Mouse (Mus musculus): ENCODE measurements around the gene Gm15217. TPM values are rescaled to one million over a fixed set of nuclear protein-coding genes. Genes with fewer than 3 reads are reported as not detected.
A peak's percentile ranks its signal among the peaks of the same experiment; 100 is the strongest.

Gm15217 gene
- total RNA-seq, 2 experiments from 2014 or later = not detected

DNA sequence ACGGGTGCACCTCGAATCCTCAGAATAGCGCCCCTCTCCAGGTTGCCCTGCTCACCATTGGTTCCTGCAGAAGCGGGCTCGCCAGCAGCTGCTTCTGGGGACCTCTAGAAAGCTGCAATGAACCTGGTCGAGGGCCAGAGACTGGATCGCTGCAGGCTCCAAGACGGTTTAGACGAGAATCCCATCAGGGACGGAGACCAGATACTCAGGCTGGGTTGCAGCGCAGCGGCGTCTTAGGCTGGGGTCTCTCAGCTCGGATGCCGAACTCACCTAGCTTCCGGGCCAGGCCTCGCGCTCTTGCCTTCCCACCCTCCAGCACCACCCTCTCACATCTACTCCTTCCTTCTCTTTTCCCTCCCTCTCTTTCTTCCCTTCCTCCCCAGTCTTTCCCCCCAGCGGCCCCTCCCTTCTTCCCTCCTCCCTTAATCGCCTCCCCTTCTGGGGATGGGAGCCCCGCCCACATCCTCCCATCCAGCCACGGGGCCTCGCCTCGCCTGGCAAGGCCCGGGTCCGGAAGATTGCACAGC is 11.1 kb downstream of the Gm15217 start, which contains the start of gene Bmp4:
TSS of gene Bmp4 (minus strand) at position 421 of the 527 bp plus-strand sequence.
- intact Hi-C loops (cut with DNase I) = no loop called here
- peak; percentile 57 to 62 for DNase-seq

DNA sequence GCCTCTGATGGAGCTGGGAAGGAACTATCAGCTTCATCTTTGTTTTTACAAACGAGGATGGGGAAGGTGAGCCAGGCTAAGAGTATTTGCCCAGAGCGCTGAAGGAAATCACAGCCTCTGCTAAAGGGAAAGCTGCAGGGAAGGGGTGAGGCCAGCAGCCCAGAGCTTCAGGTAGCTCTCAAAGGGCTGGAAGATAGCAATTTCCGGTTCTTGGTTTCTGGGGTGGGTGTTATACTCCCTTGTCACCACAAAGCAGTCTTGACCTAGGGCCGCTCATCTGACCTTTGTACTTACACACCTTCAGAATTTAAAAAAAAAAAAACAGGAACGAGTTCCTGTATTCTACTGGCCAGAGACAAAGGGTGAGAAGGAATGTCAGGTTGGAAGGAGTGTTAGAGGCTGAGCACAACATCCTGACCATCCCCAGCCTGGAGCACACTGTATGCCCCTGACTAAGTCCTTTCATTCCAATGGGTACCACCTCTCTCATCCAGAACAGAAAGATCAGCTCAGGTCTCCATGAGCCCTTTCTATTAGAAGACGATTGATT is 12.5 kb downstream of the Gm15217 start:
- DNase-seq = no peak
- intact Hi-C loops (cut with DNase I) = no loop called here

DNA sequence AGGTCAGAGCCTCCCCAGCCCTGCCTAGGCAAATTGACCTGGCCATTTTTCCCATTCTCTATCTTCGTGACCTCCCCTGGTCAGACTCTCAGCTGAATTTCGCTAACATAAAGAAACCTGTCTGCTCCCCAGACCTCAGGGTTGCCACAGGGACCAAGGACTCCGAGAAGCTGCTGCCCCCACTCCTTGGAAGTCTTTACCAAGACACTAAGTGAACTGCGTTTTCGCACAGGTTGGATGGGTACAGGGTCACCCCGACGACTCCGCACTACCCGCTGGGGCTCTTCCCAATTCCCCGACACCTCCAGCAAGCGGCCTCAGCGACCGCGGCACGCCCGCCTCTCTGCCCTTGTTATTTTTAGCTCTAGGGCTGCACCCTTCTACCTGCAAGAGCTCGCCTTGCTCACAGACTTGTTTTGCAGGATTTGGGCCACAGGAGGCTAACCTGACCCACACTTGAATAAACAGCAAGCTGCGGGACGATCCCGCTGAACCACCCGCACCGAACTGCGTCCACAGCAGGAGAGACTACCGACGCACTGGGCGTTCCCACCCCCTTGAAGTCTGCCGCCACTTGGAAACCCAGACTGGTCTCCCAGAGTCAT is 19.0 kb downstream of the Gm15217 start:
- intact Hi-C loops (cut with DNase I) = no loop called here
- peak; percentile 29 to 30 for DNase-seq

DNA sequence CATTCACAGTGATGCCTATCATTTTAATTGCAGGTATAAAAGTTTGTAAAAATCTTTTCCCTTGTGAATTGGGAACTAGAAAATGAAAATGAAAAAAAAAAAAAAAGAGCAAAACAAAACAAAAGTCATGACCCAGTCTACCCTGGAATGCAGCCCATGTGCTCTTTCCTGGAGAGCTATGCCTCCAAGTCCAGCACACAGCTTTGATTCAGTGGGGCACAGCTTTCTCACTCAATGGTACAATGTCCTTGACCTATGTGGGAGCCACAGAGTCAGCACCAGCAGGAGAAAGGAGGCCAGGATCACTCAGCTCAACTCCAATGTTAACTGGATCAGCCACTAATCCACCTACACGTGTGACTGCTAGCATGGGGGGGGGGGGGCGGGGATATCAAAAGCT is 20.7 kb downstream of the Gm15217 start:
- intact Hi-C loops (cut with DNase I) = no loop called here
- DNase-seq = no peak

DNA sequence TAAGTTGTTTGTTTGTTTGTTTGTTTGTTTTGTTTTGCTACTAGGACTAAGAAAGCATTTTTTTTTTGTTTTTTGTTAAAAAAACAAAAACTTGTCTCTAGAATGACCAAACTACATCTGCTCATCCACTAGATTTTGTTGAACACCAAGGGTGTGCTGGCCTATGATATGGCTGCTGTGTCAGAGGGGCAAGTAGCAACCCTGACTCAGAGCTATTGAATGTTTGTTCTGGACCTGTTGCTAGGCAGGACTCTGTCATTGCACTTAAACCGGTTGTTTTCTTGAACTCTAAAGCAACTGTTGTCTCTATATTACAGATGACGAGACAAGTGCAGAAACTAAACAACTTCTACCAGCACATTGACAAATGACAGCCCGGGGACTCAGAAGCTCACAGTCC is 29.1 kb downstream of the Gm15217 start:
- DNase-seq = no peak
- intact Hi-C loops (cut with DNase I) = no loop called here

DNA sequence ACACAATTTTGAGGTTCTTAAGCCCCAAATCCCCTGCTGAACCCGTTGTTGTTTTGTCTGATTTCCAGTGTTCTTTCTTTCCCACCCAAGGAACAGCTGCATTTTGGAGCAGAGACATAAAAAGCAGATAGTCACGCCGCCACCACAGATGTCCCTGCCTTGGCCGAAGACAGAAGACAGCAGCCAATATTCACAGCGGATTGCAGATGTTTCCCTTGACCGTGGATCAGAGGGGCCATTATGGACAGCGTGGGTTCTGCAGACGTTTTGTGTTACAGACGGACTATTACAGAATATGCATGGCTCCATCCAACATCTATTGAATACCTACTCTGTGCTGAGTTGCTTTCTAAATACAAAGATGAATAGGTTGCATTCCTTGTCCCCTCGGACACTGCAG is 29.8 kb downstream of the Gm15217 start:
- intact Hi-C loops (cut with DNase I) = no loop called here
- DNase-seq = peak; percentile 37 to 43

DNA sequence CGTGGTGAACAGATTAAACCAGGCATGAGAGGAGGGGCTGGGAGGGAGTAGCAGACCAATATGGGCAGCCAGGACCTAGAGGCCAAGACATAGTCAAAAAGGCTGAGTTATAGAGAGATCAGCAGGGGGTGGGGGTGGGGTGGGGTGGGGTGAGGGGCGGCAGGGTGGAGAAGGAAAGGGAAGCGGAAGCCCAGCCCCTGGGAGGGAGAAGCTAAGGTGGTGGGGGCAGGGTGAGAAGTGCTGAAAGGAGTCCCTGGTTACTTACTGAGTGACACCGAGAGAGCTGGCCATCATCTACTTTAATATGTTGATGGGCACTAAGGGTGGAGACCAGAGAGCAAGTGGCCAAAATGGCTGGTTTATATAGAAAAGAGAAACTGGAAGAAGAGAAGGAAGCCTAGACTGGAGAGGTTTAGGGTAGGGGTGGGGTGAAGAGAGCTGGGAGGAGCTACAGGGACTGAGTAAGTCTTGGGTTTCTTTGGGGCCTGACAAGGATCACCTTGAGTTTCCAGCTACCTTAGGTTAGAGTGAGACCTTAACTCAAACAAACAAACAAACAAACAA is 31.4 kb downstream of the Gm15217 start:
- intact Hi-C loops (cut with DNase I) = no loop called here
- no peak for DNase-seq

DNA sequence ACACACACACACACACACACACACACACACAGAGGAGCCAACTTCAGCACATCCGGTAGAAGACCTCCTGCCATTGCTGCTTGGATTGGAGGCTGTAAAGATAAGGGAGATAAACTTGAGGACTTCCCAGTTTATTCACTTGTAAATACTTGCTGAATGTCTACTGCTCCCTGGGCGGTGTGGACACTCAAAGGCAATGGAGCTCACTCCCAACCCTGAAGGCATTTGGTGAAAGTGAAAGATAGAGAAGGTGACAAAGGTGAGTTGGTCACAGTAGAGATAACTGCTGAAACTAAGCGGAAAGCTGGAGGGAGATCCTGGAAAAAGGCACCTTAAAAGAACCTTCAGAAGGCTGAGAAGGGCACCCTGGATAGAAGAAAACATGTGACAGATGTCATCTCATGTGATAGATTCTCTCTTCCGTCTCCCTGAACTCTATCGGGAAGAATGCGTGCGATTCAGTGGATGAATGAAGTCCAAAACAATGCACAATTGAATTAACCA is 33.3 kb downstream of the Gm15217 start:
- DNase-seq = no peak
- intact Hi-C loops (cut with DNase I) = no loop called here

DNA sequence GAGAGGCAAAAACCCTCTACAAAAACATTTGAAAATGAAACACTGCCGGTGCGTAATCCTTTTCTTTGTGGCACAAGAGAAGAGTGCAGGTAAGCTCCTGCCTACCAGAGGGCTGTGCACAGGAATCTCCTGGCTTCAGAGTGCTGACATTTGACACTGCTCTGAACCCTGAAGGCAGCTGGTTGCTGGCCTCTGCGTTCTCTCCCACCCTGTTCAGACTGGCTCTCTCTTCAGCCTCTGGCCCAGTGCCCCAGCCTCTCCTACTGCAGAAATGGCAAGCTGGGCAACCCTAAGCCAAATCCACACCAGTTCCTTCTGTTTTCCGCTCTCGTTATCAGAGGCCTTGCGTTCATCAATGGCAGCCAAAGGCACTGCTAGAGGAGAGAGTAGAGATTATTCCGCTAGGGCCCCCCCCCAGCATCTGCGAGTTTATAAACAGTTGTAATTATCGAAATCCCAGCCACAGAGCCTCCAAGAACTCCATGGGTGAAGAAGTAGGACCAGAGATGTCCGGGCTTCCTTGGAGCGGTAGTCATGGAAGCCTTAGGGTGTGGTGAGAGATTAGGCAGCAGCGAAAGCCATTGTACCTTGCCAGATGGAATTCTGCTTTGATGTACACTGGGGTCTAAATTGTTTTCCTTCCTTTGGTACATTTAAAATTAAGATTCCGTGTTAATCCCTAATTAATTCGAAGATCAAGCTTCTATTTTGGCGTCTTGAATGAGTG is 39.3 kb downstream of the Gm15217 start:
- intact Hi-C loops (cut with DNase I) = no loop called here
- DNase-seq = no peak

DNA sequence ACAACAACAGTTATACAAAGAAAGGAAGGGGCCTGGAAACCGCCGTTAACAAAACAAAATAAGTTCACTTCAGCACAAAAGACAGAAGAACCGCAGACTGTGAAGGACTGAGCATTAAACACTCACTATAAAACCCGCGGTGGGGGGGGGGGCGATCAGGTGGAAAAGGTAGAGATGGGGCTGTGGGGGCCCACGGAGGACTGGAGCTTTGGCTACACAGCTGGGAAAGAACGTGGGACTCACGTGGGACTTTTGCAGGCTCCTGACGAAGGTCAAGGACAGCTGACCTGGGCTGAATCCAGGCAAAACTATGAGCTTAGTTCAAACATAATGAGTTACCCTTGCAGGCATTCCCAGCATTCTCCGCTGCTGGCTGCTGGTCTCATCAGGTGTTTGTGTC is 40.1 kb downstream of the Gm15217 start:
- intact Hi-C loops (cut with DNase I) = no loop called here
- DNase-seq = no peak

DNA sequence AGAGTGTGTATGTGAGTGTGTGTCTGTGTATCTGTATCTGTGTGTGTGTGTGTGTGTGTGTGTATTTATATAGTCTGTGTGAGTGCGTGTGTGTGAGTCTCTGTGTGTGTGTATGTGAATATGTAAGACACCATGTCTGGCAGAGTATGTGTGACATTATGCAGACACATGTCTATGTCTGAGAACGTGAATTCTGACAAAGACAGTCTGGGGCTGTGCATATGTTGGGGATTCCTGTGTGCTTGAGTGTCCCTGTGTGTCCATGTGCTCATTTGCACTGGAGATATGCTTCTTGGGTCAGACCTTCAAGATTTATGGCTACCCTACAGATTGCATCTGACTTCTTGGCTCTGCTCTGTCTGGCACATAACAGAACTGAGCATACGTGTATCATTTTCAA is 42.6 kb downstream of the Gm15217 start:
- intact Hi-C loops (cut with DNase I) = no loop called here
- no peak for DNase-seq

DNA sequence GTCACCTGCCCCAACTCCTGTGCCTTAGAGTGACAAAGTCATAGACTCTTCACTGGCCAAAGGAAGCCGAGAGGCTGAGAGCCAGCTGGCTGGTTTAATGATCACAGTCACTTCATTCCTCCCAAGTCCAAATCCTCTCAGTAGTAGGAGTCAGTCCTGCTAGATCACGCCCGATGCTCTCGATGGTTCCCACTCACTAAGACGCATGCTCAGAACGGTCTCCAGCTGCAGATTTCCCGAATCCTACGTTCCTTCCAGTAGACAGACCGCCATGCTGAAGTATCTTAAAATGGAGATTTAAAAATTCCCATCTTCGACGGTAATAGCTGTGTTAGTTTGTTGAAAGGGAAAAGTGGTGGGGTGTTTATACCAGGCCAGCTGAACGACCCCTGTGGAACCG is 48.0 kb downstream of the Gm15217 start:
- intact Hi-C loops (cut with DNase I) = no loop called here
- DNase-seq = no peak

DNA sequence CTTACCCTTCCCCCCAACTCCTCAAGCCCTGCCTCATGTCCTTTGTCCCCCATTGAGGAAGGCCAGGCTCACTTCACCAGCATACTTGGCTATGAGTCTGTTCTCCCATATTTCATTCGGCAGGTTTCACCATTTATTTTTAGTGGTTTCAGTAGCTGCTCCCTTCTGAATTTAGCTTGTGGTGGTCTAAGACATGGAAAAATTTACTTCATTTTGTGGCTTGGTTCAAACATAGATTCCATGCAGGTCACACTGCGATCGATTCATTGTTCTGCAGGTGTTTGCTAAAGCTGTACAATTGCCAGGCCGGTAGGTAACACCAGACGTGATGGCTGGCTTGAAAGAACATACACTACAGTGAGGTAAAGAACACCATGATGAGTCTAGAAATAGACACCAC is 51.0 kb downstream of the Gm15217 start:
- DNase-seq = no peak
- intact Hi-C loops (cut with DNase I) = no loop called here

Other genes with a start within 250 kb of the Gm15217 start
- 10 to 100 TPM; 14.4 to 20.5 TPM for gene Bmp4, start 11.3 kb downstream of the Gm15217 start, total RNA-seq (2021)

All from heart, postnatal 10 days (tissue).